Mouse (Mus musculus) c-Kit-positive CD71-negative TER-119-negative erythroid progenitor cells, embryonic 14.5 days (primary cell): ENCODE data around the gene Eml2.

Source experiments
- DNase-seq: peaks from one replicate; pipeline ENCODE4 v3.0.0-alpha.2; 2013; ENCODE audit warnings: low read depth

The Eml2 gene

GRCm38 (mm10) chr7:19163752-19164151 lies 12.5 kb upstream of the Eml2 start:
- no peak for DNase-seq

GRCm38 (mm10) chr7:19164189-19164588 lies 12.0 kb upstream of the Eml2 start:
- DNase-seq, result no peak

- DNase-seq, result no peak
Observed at GRCm38 (mm10) chr7:19164978-19165377, 11.2 kb upstream of the Eml2 start.

GRCm38 (mm10) chr7:19165656-19166423 lies 10.4 kb upstream of the Eml2 start, which contains the start of gene Gipr:
Gene Gipr (minus strand): TSS chr7:19166127.
- no peak for DNase-seq

- DNase-seq, result no peak
Observed at GRCm38 (mm10) chr7:19166990-19167389, 9.2 kb upstream of the Eml2 start.

GRCm38 (mm10) chr7:19169506-19169905 lies 6.7 kb upstream of the Eml2 start:
- no peak for DNase-seq

GRCm38 (mm10) chr7:19170142-19170541 lies 6.1 kb upstream of the Eml2 start:
- DNase-seq, result no peak

- no peak for DNase-seq
Observed at GRCm38 (mm10) chr7:19171831-19172230, 4.4 kb upstream of the Eml2 start.

GRCm38 (mm10) chr7:19172874-19173273 lies 3.3 kb upstream of the Eml2 start:
- DNase-seq, result peak; percentile 83

GRCm38 (mm10) chr7:19176516-19176947 lies 311 bp downstream of the Eml2 start:
- DNase-seq, result no peak

- no peak for DNase-seq
Observed at GRCm38 (mm10) chr7:19177216-19177615, 995 bp downstream of the Eml2 start.

GRCm38 (mm10) chr7:19178035-19178434 lies 1.8 kb downstream of the Eml2 start:
- DNase-seq, result no peak

GRCm38 (mm10) chr7:19178443-19179092 lies 2.3 kb downstream of the Eml2 start:
- DNase-seq, result peak; percentile 71

GRCm38 (mm10) chr7:19179173-19179572 lies 3.0 kb downstream of the Eml2 start:
- DNase-seq, result no peak

- DNase-seq, result no peak
Observed at GRCm38 (mm10) chr7:19179936-19180335, 3.7 kb downstream of the Eml2 start.

- DNase-seq, result no peak
Observed at GRCm38 (mm10) chr7:19180862-19181429, 4.7 kb downstream of the Eml2 start.

GRCm38 (mm10) chr7:19184250-19184649 lies 8.0 kb downstream of the Eml2 start:
- DNase-seq, result no peak

- DNase-seq, result no peak
Observed at GRCm38 (mm10) chr7:19184758-19185157, 8.5 kb downstream of the Eml2 start.

- DNase-seq, result no peak
Observed at GRCm38 (mm10) chr7:19194676-19195075, 18.5 kb downstream of the Eml2 start.

GRCm38 (mm10) chr7:19196676-19197075 lies 20.5 kb downstream of the Eml2 start:
- DNase-seq, result no peak

GRCm38 (mm10) chr7:19197985-19198384 lies 21.8 kb downstream of the Eml2 start:
- DNase-seq, result no peak

- DNase-seq, result no peak
Observed at GRCm38 (mm10) chr7:19201660-19202059, 25.4 kb downstream of the Eml2 start.
